Mouse (Mus musculus) cerebellum, adult 9-10 months (tissue): ENCODE data around the gene AA986860.

Source experiments
- DNase-seq: peaks from one replicate; pipeline ENCODE4 v3.0.0; 2022

The AA986860 gene

DNA sequence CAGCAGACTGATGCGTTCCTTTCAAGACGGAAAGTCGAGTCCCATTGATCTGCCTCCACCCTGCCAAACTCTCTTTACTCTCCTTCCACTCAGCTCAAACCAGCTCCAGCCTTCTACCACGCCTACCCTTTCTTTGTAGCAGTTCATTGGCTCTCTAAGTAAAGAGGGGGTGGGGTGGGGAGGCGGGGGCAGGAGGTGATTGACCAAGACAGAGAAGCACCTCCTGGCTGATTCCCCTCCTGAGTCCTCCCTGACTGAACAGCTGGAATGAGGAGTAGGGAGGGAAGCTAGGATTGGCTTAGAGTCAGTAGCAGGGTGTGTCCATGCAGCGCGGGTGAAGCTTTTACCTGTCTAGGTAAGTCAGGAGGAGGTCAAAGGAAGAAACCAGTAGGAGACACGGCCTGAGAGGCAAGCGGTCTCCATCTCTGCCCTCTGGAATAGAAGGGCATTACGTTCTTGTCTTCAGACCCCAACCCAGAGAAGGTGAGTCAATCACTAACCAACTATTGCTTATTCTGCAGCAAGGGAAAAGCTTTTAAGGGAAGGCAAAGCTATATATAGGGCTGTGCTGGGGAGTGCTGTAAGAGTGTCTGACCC is at the start of gene AA986860:
Gene AA986860 (plus strand): TSS at position 236 of the 597 bp plus-strand sequence.
- no peak for DNase-seq

DNA sequence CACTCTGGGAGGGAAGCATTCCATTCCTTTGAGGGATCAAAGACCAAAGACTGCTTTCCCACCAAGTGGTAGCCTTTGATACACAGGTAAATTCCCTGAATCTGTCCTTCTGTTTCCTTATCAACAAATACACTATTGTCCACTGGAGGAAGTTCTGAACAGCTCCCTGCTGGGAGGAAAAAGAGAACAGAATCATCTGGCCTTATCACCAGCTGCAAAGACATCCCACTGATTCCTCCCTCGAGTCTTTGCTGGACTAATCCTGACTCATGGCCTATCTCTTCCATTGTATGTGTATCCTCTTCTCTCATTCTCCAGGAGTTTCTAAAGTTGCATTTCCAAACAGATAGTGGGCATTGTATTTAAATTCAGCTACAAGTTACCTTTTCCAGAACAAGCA is 47.9 kb upstream of the AA986860 start:
- no peak for DNase-seq

DNA sequence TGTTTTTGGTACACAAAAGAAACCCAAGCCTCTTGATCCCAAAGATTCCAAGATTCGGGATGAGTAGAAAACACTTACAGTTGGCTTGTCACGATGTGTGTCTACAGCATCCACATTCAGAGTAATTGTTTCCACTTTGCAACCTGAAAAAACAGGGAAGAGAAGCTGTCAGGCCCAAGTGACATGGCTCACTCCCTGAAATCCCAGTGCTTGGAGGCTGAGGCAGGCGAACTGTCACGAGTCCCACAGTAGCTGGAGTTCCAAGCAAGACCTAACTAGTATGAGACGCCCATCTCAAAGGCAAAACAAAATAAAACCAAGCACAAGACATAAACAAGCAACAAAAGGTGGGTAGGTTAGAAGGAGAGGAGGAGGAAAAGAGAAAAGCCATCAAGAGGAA is 33.2 kb upstream of the AA986860 start:
- no peak for DNase-seq

DNA sequence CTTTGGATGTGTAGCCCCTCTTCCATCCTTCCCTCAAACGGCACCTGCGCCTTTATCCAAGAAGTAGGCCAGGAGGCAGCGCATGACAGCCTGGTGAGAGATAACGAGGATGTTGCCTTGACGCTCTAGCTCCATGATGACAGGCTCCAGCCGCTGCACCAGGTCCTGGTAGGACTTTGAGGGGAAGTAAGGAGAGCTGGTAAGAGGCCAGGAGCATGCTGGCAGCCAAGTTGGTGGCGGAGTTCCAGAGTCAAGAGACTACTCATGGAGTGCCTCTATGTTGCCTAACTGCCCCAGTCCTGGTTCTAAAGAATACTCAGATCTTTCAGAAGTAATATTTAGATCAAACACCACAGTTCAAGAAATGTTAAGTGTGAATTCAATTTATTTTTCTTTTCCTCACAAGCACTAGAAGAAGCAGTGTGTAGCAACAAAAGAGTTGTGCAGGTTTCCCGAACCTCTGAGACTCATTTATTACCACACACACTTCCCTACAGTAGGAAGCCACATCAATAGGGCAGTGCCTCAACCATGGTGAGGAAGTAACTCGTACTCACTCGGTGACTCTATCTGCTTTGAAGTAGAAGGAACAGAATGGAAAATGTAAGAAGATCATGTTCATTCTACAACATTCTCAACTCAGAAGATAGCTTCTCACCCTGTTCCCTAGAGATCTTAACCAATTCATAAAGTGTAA is 31.7 kb upstream of the AA986860 start:
- DNase-seq: peak; percentile 57

DNA sequence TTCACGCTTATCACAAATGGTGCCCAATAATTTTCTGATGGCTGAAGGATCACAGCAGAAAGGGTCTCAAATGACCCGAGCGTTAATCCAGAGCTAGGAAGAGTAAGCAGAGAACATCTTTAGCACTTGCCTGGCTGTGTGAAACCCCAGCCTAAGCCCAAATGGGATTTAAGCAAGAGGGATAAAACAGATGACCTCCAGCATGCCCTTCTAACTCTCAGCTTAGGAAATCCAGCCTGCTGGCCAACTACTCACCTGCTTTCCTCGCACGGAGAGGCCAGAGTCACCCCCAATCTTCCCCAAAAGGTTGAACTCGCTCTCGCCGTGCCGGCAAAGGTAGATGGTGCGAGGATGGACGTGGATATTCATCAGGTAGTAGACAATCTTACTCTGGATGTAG is 29.8 kb upstream of the AA986860 start:
- DNase-seq: no peak

DNA sequence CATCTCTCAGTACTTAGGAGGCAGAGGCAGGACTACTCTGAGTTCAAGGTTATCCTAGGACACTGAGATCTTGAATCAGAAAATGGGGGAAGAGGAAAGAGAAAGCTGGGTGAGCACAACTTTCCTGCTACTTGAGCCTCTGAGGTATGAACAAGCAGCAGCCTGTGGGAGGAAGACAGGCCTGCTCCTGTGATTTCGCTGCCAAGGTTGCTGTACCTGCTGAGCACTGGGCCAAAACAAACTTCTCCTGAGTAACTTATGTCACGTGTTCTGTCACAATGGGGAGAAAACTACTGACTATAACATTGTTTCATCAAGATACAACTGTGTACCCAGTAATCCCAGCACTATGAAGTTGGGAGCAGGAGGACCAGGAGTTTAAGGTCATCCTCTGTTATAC is 28.2 kb upstream of the AA986860 start:
- DNase-seq: no peak

DNA sequence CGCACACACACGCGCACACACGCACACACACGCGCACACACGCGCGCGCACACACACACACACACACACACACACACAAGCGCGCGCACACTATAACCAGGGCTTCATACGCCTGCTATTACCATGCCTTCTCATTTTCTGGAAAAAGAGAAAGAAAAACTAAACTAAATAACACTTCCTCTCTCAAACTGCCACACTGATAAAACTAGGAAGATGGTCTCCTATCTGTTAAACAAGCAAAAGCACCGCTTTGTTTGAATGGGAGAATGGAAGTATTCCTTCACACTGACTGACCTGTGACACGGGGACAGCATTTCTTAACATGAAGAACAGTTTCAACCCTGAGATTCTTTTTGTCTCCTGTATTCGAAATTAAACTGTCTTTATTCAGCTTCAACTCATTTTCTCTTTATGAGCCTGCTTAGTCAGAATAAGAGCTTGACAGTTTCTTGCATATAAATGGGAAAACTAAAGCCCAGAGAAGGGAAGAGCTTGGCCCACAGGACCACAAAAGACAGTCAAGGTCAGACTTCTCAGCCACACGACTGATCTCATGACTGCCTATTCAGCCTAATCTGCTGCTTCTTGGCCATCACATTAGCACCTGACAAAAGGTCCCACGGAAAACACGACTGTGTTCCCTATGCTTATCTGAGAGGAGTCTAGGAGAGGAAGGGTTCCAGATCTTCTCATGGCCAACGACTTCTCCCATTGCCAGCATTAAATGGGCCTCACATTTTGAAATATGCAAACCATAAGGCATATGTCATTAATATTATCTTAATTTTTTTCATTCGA is 21.3 kb upstream of the AA986860 start:
- DNase-seq: no peak

DNA sequence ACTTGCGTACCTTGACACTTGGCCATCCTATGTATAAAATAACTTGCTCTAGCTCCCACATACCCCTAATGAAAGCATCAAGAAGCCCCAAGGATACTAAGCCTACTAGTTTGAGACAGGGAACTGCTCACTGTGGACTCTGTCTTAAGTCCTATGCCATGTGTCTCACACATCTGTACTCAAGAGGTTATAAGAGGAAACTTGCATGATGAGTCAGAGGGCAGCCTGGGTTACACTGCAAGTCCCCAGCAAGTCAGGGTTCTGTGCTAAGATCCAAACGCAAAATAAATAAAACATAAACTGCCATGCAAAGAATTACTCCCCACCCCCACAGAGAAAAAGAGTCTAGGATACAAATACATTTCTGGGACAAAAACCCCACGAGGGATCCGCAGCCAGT is 17.7 kb upstream of the AA986860 start:
- DNase-seq: peak; percentile 24

DNA sequence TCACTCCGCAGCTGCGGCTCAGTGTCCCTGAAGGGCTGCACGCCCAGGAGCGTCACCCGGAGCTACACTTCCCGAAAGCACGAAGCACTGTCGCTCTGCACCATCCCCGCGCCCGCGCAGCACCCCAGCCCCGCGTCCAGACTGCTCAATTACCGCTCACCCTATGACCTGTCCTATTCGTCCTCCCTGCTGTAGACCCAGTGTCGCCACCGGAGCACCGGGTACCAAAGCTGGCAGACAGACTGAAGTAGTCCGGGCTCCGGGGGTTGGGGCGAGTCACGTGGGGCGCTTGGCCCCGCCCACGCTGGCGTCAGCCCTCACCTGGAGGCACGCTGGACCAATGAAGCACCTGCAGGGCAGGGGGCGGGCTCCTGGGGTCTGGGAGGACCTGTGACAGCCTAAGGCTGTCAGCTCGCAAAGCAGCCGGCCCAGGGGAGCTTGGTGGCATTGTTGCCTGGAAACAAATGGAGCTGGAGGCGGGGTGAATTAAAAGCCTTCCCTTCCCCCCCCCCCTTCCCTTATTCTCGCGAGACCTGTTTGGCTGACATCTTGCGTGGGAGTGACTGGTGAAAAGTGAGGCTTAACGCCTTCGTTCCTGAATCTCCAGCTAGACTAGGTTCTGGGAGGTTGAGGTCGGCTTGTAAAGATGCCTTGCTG is 16.1 kb upstream of the AA986860 start, which contains the start of gene Gm29427:
Gene Gm29427 (minus strand): TSS at position 239 of the 657 bp plus-strand sequence.
- DNase-seq: peak; percentile 99

DNA sequence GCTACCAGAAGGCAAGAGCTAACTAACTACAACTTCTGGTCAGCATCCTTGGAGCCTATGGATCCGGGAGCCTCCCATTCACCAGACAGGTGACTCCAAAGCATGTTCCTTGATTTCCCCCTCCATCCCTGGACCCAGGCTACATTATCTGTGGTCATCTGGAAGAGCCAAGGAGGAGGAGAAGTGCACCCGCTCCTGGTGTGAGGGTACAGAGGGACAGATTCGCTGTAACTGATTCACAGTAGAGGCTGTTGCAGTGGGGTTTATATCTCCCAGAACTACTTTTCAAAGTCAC is 15.6 kb upstream of the AA986860 start:
- no peak for DNase-seq

DNA sequence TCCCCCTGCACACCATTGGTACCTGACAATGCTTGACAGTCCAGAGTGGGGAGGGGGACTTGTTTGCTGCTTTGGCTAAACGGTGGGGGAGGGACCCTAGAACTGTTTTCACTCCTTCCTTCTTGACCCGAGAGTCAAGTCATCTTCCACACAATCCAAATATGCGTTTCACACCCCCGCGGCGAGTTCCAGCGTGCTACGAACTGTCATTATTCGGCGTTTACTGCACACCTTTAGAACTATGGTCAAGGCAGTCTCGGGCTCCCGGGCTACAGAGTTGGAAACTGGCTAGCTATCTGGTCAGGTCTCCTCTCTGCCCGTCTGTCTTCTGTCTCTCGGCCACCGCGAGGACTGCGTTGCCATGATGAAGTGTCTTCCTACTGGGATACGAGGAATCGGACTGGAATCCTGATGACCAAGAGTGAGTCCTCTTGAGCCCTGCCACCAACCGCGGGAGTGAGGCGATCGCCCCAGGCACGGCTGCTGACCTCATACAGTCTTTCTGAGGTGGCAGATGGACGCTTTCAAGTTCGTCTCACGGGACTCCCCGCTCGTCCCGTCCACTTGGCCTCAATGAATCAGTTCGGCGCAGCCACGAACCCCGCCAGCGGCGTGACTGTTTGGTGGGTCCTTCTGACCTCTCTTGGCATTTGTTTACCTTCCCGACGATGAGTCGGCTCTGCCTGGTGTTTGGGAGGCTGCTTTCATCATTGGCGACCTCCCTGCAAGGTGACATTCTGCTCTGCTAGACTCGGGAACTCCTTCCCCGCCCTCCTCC is 15.1 kb upstream of the AA986860 start:
- peak; percentile 82 for DNase-seq

DNA sequence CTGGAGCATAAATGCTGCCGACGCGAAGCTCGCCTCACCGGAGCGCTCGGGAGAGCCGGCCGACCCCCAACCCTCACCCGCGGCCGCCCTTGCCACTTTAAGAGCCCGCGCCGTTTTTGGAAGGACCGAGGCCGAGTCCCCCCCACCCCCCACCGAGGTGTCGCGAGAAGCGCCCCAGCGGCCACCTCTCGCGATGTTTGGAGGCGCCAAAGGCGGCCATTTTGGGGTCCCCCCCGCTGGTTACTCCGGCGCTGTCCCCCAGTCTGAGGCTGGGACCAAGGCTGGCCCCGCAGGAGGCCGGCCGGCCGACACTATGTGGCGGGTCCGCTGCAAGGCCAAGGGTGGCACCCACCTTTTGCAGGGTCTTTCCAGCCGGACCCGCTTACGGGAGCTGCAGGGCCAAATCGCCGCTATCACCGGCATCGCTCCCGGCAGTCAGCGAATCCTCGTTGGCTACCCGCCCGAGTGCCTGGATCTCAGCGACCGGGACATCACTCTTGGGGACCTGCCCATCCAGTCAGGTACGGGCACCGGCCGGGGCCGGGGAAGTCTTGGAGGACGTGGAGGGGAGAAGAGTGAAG is 14.4 kb upstream of the AA986860 start, which contains the start of gene Yod1:
Gene Yod1 (plus strand): TSS at position 37 of the 581 bp plus-strand sequence.
- DNase-seq: peak; percentile 88

DNA sequence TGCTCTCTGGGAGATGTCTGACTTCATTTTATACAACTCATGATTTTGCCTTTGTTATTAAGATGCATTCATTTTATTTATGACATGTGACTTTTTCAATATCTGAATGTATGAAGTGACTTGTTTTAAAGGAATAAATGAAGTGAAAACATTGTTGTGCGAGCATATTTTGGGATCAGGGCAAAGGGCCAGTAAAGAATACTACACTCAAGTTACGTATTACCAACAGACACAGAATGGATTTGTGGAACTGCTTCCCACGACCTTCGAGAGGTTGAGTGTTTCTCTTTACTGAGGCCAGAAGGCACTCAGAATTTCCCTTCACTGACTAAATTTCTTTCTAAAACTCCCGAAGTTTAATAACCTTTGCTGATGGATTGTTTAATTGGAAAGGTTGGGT is 7.6 kb upstream of the AA986860 start:
- no peak for DNase-seq

DNA sequence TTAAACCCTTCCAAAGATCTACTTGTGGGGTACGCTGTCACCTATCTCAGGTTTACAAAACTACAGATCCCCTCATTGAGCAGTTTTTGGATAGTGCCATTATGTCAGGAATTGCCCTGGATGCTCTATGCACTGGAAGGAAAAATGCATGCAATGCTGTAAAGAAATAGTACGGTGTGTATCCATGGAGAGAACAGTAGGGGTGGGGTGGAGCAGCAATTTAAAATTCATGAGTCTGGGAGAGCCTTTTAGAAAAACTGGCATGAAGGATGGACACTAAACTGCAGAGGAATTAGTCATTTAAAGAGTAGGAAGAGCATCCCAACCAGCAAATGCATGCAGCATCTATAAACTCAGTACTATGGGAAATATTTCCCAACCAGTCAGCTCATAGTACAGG is 5.4 kb upstream of the AA986860 start:
- DNase-seq: no peak

DNA sequence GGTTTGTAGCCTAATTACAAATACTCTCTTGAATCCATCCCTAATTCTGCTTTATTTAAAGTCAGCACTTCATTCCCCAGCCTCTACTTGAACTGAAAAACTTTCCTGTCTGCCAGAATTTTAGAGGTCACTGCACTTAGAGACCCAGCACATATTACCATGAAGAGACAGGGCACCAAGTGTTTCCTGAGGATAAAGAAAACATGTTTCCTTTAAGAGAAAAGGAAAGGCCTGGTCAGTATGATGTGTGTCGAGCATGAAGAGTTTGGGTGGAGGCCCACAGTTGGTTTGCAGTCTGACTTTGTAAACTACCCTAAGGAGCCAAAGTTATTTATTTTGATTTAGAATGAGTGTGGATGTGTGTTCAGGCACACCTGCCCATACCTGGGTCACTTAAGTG is 3.7 kb upstream of the AA986860 start:
- DNase-seq: no peak

DNA sequence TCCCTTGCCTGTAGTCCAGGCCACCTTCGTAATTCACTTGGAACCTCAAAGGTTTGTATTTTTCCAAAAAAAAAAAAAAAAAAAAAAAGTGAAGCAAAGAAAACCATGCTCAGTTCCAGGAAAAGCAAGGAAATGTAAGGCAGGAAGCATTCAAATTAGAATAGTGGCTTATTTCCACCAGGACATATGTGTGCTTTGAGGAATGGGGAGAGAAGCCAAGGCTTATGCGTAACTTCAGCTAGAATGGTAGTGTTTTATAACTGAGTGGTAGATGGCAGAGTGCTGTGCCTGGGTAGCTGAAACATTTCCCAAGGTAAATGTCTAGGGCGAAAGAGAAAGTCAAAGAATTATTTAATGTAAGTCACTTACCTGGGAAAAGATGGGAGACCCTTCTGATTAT is 3.1 kb upstream of the AA986860 start:
- DNase-seq: no peak

DNA sequence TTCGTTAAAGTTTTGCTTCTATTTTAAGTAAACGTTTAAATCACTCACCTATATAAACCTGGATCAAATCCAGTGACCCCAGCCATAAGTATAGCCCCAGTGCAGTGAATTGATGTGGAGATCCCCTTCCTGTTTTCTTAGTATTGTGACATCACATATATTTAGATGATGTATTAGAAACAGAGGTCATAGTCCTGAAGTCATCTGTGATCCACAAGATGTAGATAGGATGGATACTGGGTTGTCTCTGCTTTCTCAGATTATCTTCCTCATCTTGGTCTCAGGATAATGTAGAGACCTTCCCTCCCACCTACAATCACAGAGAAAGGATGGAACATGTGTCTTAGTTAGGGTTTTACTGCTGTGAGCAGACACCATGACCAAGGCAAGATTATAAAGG is 2.6 kb upstream of the AA986860 start, which contains the start of gene Pfkfb2:
Gene Pfkfb2 (minus strand): TSS at position 101 of the 400 bp plus-strand sequence.
- no peak for DNase-seq

DNA sequence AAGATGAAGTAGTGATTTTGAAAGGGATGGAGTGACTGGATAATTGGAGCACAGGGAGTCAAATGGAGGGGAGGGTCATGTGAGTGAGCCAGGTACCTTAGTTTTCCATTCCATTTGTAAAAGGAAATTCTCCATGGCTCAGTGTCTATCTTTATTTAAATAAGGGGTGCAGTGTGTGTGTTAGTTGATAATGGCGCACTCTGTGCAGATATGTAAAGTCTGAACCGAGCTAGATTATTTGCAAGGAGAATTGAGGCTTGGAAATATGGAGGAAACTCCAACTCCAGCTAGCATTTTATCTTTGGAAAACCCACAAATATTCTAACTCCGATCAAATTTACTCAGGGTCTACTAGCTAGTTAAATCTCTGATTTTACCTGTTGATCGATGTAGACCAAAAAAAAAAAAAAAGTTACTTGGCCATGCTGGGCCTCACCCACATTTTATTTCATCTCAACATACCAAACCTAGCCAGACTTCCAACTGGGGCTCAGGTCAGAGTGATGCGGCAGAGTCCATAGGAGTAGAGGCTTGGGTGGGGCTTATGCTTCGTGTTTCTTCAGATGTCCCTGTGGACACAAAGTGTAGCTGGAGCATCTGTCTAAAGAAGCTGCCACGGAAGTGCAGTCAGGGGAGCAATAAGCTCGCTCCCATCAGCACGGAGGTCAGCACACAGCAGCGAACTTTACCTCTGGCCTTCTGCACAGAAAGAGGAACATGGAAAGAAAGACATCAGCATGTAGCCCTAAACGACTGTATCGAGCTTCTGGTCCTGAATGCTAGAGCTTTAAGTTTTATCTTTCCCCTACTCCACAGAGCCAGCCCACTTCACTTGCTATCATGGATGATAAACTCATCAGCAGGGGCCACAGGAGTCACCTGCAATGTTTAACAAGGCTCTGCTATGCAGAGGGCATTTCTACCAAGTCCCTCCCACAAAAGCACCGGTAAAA is 1.2 kb downstream of the AA986860 start:
- DNase-seq: no peak

DNA sequence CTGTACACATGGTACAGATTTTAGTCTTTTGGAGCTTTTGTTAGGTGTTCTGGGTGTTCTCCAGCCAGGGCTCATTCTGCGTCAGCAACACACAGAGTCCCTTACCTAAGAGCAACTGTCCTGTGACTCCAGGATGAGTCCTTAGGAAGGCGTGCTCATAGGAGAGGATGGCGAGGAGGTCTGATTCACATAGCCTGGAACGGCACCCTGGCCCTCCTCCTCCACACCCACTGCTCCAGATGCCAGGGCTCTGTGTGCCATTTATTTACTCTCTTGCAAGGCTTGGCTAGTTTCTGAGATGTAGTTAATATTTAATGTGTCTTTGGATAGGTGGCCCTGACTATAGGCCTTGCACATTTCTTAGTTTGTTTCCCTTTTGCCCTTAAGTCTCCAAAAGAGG is 1.9 kb downstream of the AA986860 start:
- DNase-seq: no peak

DNA sequence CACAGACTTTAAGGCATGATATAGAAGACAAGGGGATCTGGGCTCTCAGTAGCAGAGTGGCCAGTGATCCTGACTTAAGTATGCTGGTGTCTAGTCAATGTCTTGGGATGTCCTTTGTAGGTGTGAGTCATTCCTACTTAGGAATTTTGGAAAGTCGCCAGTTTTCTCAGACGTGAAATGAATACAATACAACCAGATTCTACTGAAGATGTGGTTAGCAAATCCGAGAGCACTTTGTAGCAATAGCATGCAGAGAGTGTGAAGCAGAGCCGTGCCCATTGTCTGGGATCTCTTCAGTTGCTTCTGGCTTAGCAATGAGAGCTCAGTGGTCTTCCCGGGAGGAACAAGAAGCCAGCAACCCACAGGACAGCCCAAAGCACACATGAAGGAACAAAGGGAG is 2.7 kb downstream of the AA986860 start:
- no peak for DNase-seq

DNA sequence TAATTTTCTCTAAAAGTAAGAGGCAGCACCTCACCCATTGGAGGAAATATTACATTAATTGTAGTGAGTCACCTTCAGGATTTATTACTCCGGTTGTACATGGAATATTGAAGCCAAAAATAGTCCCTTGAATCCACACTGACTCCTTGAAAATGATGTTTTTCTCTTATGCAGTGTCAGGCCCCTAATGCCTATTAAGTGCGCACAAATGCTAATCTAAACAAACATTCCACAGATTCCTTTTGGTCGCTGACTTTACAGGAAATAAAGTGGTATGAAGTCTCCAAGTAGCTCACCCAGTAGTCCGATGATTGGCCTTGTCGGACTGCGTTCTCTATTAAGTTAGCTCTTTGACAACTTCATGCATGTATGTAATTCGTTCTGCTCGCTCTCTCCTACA is 3.1 kb downstream of the AA986860 start:
- DNase-seq: no peak
